Mouse (Mus musculus) left cerebral cortex, adult 2 months (tissue): Measurements from ENCODE around the gene Gpld1. TPM values are rescaled to one million over a fixed set of nuclear protein-coding genes. Genes with fewer than 3 reads are reported as not detected.

ENCODE experiments used
- DNase-seq, 2 experiments: peaks; one replicate each; pipeline ENCODE4 v3.0.0; 2021 to 2022; ENCODE audit warnings: low spot score in 2 of 2, mixed read lengths in 1 of 2; ENCODE audit errors: extremely low spot score in 1 of 2
- H3K27ac ChIP-seq: fragments of 200-600 bp; 2 replicates; pipeline ENCODE4 v1.8.1; 2022
- H3K4me3 ChIP-seq: fragments of 200-600 bp; 2 replicates; pipeline ENCODE4 v1.8.1; 2022
- CTCF ChIP-seq: fragments of 200-600 bp; IDR thresholded peaks from 2 replicates; pipeline ENCODE4 v1.8.1; 2022; ENCODE audit warnings: antibody characterized with exemption, mild to moderate bottlenecking, moderate library complexity
- intact Hi-C: fragments of 180-260 bp; cut with DNase I; formaldehyde crosslinking; loops from one replicate; pipeline ENCODE4 v1.15.1; 2025
- total RNA-seq, 2 experiments: library from RNA; stranded (reverse); gene quantifications; 2 replicates each; pipeline ENCODE4 v1.2.3; 2021

Gpld1 gene
- total RNA-seq, 2 experiments from 2014 or later, result 19.2 to 19.8 TPM

DNA sequence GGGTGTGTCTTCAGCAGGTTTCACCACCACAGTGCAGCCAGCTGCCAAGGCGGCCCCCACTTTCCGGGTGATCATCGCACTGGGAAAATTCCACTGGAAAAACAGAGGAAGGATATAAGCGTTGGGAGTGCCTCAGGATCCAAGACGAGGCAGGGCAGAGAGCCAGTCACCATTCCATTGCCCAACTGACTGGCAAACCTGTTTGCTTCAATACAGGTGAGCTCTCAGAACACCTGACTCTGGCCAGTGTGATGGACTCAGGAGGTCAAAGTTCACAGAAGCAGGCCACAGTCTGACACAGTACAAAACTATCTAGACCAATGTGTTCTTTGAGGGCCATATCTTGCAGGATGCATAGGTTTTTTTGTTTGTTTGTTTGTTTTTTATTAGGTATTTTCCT, 19.0 kb upstream of the Gpld1 start:
- intact Hi-C loops, result loop anchor here (5.0 kb wide), 1 partner anchor 442 kb away; no protein-coding TSS in a partner anchor
- DNase-seq, result no peak
- no peak overlapping the region for H3K4me3 ChIP-seq
- no peak for TF ChIP-seq CTCF
- H3K27ac ChIP-seq, result no peak overlapping the region

GRCm38 (mm10) chr13:24930591-24930990, 12.4 kb upstream of the Gpld1 start:
- Histone ChIP-seq H3K27ac (no peak overlapping the region), H3K4me3 (no peak overlapping the region)
- no peak for TF ChIP-seq CTCF
- intact Hi-C loops, result no loop called here
- DNase-seq, result no peak

GRCm38 (mm10) chr13:24933199-24933598, 9.8 kb upstream of the Gpld1 start:
- Histone ChIP-seq H3K4me3 (no peak overlapping the region), H3K27ac (no peak overlapping the region)
- TF ChIP-seq CTCF, result no peak
- intact Hi-C loops, result no loop called here
- no peak for DNase-seq

- intact Hi-C loops, result loop anchor here (5.0 kb wide), 1 partner anchor 181 kb away; no protein-coding TSS in a partner anchor
- TF ChIP-seq CTCF, result no peak
- Histone ChIP-seq H3K27ac (peak overlapping the region; percentile 94; the same call in 1 of the 2 replicates), H3K4me3 (peak overlapping the region; percentile 78)
- DNase-seq, result no peak
Observed at GRCm38 (mm10) chr13:24936772-24937107, 6.2 kb upstream of the Gpld1 start.

- peak; percentile 64 for TF ChIP-seq CTCF
- peak; percentile 85 to 86 for DNase-seq
- intact Hi-C loops, result loop anchor here (5.0 kb wide), 1 partner anchor 180 kb away; no protein-coding TSS in a partner anchor
- H3K4me3 ChIP-seq, result peak within 1 kb of the TSS; percentile 78
- H3K27ac ChIP-seq, result peak within 1 kb of the TSS; percentile 94
Observed at GRCm38 (mm10) chr13:24937108-24937838, 5.7 kb upstream of the Gpld1 start, which contains the start of gene Aldh5a1. Aldh5a1 (minus strand) TSS chr13:24937661.

DNA sequence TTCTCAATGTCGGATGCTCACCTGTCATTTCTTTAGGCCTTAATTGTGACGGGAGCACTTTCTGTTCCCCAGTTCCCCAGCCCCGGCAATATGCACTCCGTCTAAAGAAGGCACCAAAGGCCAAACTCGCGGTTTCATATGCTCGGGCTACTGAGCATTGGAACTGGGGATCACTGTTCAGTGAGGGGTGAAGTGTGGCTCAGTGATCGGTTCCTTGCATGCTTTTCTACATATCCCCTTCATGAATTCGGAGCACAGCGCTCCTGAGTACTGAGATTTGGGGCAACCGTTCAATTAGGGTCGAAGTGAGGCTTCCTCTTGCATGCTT, 5.1 kb upstream of the Gpld1 start:
- TF ChIP-seq CTCF, result no peak
- no peak for DNase-seq
- H3K4me3 ChIP-seq, result peak overlapping the region; percentile 78

GRCm38 (mm10) chr13:24938683-24939082, 4.3 kb upstream of the Gpld1 start:
- Histone ChIP-seq H3K27ac (peak overlapping the region; percentile 94; the same call in 1 of the 2 replicates), H3K4me3 (no peak overlapping the region; the same call in 1 of the 2 replicates)
- TF ChIP-seq CTCF, result peak; percentile 88
- DNase-seq, result peak; percentile 76 to 78
- intact Hi-C loops, result loop anchor here (1.0 to 5.0 kb wide), 2 partner anchors 50 to 179 kb away; no protein-coding TSS in a partner anchor

More for the DNA sequence above, 5.1 kb upstream of the Gpld1 start:
- peak overlapping the region; percentile 94 for H3K27ac ChIP-seq
- intact Hi-C loops, result loop anchor here (1.0 to 5.0 kb wide), 2 partner anchors 50 to 179 kb away; no protein-coding TSS in a partner anchor

DNA sequence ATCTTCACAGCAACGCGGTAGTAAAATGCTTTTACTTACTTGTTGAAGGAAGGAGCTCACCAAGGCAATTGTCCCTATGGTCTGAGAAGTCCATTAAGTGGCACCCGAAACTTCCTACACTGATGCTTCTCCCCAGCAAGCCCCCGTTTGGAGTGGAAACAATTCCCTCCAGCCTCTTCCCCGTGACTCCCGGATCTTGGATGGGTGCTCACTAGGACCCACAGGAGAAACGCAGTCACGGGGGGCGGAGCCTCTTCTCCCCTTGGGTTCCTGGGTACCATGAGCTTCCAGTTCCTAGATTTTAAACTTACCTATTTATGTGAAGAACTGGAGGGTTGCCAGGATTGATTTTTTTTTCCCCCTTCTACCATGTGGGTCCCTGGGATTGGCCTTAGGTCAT, 3.5 kb upstream of the Gpld1 start:
- DNase-seq, result no peak
- no peak overlapping the region for H3K4me3 ChIP-seq

GRCm38 (mm10) chr13:24943303-24943702, 351 bp downstream of the Gpld1 start:
- TF ChIP-seq CTCF, result no peak
- intact Hi-C loops, result no loop called here
- H3K4me3 ChIP-seq, result no peak overlapping the region
- H3K27ac ChIP-seq, result no peak overlapping the region
- DNase-seq, result no peak

More for the DNA sequence above, 3.5 kb upstream of the Gpld1 start:
- TF ChIP-seq CTCF, result no peak
- intact Hi-C loops, result loop anchor here (5.0 kb wide), 1 partner anchor 178 kb away; no protein-coding TSS in a partner anchor
- no peak overlapping the region for H3K27ac ChIP-seq

GRCm38 (mm10) chr13:24945567-24945966, 2.6 kb downstream of the Gpld1 start:
- no peak for DNase-seq
- intact Hi-C loops, result no loop called here
- Histone ChIP-seq H3K4me3 (no peak overlapping the region), H3K27ac (no peak overlapping the region)
- no peak for TF ChIP-seq CTCF

DNA sequence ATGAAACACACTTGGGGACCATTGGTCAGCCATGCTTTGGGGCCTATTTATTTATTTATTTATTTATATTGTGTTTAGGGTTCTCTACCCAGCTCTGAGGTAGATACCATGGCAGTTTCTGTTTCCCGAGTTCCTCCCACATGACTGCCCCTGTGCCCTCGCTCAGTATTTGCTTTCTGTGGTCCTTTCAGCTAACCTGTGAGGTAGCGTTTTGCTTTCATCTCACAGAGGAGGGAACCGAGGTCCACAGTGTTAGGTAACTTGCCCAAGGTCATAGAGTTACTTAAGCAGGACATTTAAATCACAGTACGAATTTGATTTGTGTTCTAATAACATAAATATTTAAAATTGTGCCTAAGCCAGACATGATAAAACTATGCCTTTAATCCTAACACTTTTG, 4.2 kb downstream of the Gpld1 start:
- no peak overlapping the region for H3K27ac ChIP-seq
- no peak for DNase-seq
- TF ChIP-seq CTCF, result no peak
- H3K4me3 ChIP-seq, result no peak overlapping the region
- intact Hi-C loops, result no loop called here

DNA sequence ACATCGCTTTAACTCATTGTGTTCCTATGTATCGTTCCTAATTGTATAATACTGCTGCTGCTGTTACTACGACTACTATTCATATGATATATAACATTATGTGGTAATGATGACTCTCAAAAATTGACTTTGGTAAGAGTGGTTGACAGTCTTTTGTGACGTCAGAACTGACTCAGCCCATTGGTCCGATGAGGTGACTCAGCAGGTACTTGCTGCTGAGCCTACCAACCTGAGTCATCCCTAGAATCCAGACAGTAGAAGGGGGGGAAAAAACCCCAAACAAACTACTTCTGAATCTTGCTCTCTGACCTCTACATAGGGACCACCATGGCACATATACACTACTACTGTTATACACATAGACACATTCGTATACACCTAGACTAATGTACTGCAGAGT, 5.9 kb downstream of the Gpld1 start:
- no peak overlapping the region for H3K4me3 ChIP-seq
- TF ChIP-seq CTCF, result no peak
- DNase-seq, result no peak
- no peak overlapping the region for H3K27ac ChIP-seq
- intact Hi-C loops, result no loop called here

- DNase-seq, result no peak
- TF ChIP-seq CTCF, result no peak
- no peak overlapping the region for H3K4me3 ChIP-seq
- no peak overlapping the region for H3K27ac ChIP-seq
- intact Hi-C loops, result no loop called here
Observed at GRCm38 (mm10) chr13:24952659-24953058, 9.7 kb downstream of the Gpld1 start.
